Mouse (Mus musculus) megakaryocyte, adult 5-6 weeks (primary cell): ENCODE measurements around the gene Aip. TPM values are rescaled to one million over a fixed set of nuclear protein-coding genes. Genes with fewer than 3 reads are reported as not detected.

ENCODE experiments used
- ATAC-seq: 2 replicates; pipeline ENCODE4 v1.8.0; 2016; ENCODE audit warnings: mild to moderate bottlenecking, inconsistent platforms; ENCODE audit not compliant: poor library complexity, severe bottlenecking
- total RNA-seq, 2 experiments: library from RNA; stranded (forward) in 1 of 2; stranded (reverse) in 1 of 2; fragments of 153-499, 151-499 nt in 1 of 2; fragments of 221-1000, 200-1000 nt in 1 of 2; gene quantifications; 2 replicates each; pipeline versions ENCODE4 v1.2.3 to v1.2.4; 2015 to 2017

Gene Aip
- total RNA-seq, 2 experiments from 2014 or later, result 72.5 to 139 TPM

DNA sequence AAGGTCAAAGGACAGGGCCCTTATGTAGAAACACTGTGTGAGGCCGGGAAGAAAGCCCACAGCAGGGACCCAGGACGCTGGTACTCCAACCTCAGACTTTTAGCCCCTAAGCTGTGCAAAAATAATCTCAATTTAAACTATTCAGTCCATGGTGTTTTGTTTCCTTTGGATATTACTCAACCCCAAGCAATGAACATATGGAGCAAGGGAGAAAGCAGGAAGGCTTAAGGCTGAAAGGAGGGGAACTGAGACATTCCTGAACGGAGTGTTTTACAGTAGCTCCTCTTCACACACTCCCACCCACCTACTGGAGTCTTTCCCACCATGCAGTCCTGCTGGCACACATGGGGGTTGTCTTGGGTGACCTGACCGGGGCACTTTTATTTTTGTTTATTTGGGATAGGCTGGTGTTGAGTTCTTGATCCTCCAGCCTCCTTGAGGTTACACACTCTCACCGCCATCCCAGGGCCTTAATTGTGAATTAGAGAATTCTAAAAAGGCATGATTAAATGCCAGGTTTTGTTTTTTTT is 30.8 kb downstream of the Aip start:
- no peak for ATAC-seq

DNA sequence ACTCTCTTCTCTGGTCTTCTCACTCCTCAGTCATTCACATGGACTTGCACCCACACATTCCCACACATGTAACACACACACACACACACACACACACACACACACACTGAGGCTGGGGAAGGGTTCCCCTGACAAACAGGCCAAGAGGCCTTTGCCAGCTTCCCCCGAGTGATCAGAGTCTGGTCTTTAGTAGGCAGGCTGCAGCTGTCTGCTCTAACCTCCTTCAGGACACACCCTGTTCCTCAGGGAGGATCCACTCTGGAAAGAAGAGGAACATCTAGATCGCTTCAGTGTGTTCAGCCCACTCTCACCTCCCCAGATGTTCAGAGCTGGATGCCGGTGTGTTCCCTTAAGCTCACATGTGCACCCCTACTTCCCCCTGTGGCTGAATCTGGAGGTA is 31.3 kb downstream of the Aip start:
- ATAC-seq, result no peak

DNA sequence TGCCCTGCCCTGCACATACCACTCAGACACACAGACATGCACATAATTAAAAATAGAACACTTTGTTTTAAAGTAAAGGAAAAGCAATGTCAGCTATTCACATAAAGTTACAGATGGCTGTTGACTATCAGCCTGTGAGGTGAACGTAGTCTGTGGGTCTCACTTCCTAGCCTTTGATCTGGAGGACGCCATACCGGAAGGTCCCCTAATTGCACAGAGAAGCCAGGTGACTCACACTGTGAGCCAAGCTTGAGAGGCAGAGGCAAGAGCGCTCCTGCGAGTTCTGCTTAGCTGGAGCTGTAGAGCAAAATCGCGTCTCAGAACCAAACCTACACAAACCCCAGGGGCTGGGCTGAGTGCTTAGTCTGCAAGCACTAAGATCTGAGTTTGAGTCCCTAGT is 31.9 kb downstream of the Aip start:
- ATAC-seq, result no peak

DNA sequence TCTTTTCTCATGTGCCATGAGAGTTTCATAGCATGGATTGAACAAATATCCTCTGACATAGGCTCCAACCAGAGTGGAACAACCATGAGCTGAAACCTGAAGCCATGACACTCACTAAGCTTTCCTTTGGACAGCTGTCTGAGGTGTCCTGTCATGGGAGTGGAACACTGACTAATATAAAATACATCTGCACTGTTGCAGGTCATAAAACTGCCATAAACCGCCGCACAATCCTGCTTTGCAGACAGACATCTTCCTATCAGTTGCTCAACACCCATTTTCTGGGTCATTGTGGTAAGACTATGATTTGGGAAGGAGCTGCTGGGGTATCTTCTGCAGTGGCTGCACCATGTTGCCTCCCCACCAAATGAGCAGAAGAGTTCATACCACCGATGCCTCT is 32.9 kb downstream of the Aip start:
- ATAC-seq, result no peak

DNA sequence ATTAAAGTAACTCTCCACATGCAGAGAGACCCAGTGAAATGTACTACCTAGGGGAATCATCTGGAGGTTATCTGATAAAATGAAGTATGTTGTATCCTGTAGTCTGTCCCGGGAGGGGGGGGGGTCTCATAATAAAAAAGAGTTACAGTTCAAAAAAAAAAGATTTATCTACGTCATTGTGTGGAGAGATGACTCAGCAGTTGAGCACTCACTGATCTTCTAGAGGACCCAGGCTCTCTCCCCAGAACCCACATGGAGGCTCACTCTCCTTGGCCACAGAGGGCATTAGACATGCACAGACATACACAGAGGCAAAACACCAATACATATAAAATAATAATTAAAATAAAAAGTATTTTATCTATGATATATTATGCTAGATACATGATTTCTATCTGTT is 34.3 kb downstream of the Aip start:
- no peak for ATAC-seq

DNA sequence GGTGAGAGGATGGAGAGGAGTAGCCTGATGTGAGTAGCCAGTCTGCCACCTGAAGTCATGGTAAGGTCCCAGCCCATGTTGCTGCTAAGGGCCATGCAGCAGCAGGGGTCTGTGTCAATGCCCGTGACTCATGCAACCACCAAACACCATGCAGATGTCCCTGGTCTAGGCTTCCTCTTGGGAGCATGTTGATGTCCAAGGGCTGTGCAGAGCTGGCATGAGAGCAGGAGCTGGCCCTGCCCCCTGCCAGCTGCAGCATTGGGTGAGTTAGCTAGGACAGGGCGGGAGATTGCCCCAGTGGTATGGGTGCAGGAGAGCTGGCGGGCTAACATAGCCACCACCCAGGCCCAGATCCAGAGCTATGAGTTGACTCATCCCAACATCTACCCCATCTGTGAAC is 35.2 kb downstream of the Aip start:
- no peak for ATAC-seq

DNA sequence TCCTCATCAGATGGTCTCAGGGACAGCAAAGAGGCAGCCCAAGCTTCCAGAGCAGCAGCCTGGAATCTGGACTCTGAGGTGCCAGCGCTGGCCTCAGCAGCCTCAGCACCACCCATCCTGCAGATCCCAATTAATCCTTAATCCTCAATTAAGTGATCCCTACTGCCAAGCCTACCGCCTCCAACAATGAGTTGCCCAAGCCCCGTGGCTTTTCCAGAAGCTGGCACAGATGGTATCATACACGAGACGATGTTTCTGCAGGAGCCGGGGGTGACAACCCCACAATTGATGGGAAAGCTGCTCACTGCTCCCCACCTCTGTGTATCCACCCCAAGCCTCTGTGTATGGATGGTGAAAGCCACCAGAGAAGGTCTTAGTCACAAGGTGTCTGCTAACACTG is 36.5 kb downstream of the Aip start:
- ATAC-seq, result no peak

DNA sequence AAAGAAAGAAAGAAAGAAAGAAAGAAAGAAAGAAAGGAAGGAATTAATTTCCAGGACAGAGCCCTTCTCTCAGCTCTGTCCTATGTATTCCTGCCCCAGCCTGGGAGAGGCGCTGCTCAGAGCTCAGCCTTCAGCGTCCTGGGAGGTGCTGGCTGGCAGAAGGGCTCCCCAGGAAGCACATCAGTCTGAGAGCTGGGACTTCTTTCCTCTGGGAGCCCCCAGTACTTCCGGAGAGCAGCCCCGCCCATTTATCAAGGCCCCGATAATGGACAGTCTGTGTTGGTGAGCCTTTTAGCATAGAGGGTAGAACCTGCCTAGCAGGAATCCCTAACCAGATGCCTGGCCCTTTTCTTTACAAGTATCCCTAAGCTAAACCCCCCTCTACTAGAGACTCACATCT is 37.5 kb downstream of the Aip start:
- ATAC-seq, result no peak

DNA sequence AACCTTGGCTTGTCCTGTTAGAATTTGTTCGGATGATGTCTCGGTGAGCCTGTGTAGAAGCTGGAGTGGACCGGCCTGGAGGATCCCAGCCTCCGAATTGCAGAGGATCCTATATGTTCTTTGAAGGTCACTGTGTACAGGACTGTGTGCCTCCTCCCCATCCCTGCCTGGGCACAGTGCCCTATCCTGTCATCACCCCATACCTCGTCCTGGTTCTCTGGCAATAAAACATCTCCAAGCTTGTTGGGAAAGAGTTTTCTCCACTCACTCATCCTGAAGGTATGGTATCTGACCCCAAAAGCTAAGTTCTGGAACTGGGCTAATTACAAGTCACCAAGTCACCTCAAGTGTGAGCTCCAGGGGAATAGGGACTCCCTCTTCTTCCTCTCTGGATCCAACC is 38.6 kb downstream of the Aip start:
- ATAC-seq, result no peak

DNA sequence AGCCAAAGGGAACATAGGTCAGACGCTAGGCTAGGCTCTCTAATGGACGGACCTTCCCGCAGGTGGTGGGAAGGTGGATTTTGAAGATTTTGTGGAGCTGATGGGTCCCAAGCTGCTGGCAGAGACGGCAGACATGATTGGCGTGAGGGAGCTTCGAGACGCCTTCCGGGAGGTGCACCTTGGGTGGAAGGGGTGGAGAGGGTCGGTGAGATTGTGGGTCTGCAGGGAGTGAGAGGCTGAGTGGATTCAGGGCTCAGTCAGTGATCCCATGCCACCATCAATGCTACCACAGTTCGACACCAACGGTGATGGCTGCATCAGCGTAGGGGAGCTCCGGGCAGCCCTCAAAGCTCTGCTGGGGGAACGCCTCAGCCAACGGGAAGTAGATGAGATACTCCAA is 39.5 kb downstream of the Aip start:
- ATAC-seq, result no peak

DNA sequence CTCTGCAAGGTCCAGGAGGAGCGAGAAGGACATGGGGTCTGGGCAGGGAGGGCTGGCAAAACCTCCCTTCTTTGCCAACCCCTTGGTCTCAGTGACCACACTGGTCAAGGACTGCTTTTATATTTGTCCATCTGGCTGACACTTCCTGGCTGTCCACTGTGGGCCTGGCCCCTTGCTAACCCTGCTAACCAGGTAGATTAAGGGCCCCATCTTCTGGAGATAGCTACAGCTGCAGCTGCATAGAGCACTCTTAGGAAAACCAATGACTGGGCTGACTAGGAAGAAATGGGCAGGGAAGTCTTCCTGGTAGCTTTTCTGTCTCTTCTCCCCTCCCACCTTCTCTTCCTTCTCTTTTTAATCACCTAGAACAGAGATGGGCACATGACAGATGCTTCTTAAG is 40.7 kb downstream of the Aip start:
- no peak for ATAC-seq

DNA sequence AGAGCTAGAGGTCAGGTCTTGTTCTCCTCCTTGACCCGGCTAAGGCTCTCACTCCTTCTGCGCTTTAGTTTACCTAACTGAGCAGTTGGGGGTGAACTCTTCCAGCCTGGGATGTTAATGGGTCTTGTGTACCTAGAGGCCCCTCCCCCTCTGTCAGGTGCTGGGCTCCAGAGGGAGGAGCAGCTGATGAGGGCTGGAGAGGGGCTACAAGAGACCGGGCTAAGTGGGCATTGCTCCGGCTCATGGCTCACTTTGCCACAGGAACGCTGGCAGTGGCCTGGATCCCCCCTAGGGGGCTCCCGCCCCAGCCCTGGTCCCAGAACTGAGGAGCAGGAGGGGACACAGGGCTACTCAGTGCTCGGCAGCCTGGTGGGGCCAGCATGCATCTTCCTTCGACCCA is 41.8 kb downstream of the Aip start:
- no peak for ATAC-seq

DNA sequence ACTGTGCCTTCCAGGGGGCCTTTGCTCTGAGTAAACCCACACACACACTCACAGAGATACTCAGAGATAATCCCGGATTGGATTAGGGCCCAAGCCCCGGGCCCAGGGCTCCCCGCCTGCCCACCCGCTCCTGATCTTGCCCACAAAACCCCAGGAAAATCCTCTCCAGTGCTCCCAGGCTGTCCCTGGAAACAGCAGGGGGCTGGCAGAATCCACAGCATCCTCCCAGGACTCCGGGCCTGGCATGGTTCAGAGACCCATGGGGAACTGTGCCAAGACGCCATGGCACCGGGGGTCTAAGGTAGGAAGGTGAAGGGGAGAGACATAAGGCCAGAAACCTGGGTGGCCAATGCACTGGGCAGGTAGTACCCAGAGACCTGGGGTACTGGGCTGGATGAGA is 42.3 kb downstream of the Aip start:
- no peak for ATAC-seq

DNA sequence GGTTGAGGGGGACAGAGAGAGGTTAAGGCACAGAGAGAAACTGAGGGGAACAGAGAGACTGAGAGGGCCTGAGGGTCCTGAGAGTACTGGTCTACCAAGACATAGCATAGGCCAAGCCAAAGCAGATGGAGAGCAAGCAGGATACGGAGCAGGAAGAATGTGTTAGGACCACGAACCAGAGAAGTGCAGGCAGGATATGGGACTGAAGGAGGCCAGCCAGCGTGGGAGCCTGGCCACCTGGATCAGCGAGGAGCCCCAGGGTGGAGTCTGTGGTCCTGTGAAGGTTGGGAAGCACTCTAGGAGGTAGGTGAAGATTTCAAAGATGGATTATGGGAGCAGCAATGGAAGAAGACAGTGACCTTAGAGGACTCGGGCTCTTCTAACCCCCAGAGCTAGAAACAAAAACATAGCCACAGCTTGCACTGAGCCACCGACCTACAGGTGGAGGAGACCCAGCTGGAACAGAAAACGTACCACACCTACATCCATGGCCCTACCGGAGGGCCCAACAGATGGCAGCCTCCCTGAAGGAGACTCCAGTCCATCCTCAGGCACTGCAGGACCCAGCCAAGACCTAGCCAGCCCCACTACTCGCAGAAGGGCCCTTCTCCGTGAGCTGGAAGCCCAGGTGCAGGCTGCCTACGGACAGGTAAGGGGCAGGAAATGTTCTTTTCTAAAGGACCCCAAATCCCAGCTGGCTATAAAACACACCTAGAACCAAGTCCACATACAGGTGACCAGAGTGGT is 43.3 kb downstream of the Aip start:
- no peak for ATAC-seq

DNA sequence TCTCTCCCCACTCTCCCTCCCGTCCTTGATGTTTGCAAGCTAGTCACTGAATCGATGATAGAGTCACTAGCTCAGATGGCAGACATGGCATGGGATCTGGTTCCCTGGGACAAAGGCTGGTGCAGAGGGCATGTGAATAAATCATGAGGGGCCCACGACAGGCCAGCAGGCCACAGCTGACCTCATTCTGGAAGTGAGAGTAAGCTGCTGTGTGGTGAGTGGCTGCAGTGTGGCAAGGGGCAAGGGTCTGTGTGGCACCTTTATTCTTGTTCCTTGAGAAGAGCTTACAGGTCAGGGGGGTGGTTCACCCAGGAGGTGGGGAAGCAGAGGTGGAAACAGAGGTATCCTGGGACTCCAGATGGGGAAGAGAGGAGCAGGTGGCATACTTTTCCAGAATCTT is 44.3 kb downstream of the Aip start, which contains the start of gene Cabp2:
Gene Cabp2 (plus strand): TSS at position 185 of the 400 bp plus-strand sequence.
- no peak for ATAC-seq

DNA sequence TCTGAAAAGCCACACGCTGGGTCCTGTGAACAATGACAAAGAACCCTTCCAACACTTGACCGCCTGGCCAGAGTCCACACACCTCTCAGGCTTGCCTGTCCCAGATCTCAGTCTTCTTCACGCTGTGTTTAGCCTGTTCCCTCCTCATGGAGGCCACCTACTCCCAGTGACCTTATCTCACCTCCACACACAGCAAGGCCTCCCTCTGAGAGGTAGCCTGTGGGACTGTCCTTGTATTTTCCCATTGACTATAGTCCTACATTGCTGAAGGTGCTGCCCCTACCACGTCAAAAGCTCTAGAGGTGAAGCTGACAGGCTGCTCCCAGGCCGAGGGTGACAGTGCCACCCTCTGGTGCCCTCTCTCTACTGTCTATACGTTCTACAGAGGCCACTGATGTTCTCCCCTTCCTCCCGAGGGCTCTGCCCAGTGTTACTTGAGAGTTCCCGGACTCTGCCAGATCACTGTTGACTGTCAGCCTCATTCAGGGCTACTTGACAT is 45.1 kb downstream of the Aip start:
- no peak for ATAC-seq

DNA sequence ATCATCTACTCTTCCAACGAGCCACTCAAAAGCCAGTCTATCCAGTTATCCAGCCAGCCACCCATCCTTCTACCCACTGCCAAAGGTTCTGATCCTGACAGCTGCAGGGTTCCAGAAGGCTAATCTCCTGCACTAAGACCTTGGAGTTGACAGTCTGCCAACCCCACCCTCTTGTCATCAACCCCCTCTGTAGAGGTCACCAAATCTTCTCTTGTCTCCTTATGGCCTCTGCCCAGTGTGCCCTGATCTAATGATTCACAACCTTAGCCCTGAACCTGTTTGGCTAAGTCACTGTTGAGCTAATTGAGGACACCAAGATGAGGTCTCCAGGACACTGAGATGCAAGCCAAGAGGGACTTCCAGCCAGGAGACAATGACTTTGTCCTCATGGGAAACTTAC is 46.1 kb downstream of the Aip start:
- no peak for ATAC-seq

DNA sequence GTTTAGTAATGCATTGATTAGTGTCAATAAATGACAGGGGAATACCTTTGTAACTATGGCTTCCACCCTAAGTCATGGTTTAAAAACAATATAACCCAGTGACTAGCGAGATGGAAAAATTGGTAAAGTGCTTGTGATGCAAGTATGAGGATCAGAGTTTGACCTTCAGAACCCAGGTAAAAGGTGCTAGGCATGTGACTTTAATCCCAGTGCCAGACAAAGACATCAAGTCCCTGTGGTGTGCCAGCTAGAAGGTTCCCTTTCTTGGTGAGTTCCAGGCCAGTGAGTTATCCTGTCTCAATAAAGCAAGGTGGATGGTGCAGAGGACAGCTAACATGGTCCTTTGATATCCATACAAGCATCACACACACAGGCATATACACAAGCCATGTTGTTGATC is 50.1 kb downstream of the Aip start:
- ATAC-seq, result no peak

DNA sequence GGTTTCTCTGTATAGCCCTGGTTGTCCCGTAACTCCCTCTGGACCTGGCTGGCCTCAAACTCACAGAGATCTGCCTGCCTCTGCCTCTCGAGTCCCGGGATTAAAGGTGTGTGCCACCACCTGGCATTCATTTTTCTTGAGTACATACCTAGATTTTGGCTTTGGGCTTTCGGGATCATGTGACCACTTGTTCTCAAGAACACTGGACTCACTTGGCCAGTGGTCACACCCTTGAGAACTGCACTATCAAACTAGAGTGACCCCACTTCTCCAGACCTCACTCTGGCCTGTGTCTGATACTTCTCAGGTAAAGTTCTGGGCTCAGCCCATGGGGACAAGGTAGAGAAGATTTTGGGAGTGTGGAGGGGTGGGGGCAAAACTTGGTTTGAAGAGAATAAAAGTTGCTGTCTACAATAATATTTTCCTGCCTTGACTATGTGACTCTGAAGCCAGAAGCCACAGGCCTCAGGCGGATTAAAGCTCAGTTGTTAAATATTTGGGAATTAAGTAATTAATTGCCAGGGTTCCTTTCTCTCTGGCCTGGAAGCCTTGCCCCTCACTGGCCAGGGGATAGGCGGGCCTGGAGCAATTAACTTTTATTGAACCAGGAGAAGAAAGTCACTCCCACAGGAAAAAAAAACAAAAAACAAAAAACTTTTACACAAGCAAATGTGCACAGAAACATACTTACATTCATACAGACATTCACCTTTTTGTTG is 52.8 kb downstream of the Aip start:
- ATAC-seq, result no peak

DNA sequence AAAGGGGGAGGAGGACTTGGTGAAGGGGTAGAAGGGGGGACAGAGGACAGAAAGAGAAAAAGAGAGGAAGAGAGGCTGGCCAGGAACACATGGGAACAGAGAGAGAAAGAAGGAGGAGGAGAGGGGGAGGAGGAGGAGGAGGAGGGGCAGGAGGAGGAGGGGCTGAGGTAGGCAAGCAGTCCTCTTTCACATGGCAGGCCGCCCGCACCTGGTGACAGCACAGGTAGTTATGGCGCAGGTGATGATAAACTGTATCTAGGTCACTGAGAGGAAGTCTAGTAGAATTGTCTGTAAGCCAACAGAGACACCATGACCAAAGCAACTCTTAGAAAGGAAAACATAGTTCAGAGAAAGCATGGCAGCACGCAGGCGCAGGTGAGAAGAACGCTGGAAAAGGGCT is 54.3 kb downstream of the Aip start:
- ATAC-seq, result no peak

DNA sequence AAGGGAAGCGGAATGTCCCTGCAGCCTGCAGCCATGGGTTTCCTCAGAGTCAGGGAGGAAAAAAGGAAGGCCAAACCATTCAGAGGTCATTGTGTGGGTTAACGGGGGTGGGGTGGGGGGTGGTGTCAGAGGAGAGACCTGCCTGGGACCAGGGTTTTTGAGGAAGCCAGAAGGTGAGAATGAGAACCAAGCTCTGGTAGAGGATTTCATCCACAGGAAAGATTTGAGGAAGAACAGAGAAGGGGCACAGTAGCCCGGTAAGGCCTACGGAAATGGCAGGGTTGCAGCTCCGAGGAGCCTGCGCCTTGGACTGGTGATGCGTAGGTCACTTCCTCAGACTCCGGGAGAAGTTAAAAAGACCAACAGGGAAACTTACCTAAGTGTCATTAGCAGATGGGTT is 54.9 kb downstream of the Aip start:
- peak; percentile 92 for ATAC-seq

DNA sequence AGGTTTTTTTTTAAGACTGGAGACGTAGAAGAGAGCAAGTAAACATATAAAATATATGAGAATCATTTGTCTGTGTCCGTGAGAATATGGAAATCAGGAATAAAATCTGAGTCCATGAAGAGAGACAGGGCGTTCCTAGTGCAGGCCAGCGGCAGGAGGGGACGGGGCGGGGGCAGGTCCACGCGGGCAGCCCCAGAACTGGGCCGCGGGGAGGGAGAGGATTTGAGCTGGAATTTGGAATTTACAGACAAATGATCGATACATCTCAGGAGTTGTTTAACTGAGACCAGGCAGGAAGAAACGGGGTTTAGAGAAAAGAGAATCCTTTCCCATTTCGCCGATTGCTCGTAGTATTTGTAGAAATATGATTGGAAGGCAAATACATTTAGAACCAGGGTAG is 55.3 kb downstream of the Aip start:
- no peak for ATAC-seq
